Mouse (Mus musculus): ENCODE measurements around the gene Ndufa12. TPM values are rescaled to one million over a fixed set of nuclear protein-coding genes. Genes with fewer than 3 reads are reported as not detected.

The Ndufa12 gene
- total and polyA plus RNA-seq, 2 experiments from 2014 or later = 400 to 1,221 TPM

GRCm38 (mm10) chr10:94265656-94266542, 67.4 kb downstream of the Ndufa12 start:
- no peak overlapping the region for H3K9ac ChIP-seq (replicated peaks; ENCODE audit: low read depth, low read length)
- DNase-seq (ENCODE audit: low spot score) (no peak), ATAC-seq (ENCODE audit: insufficient read depth, low read depth) (no peak)
- no peak overlapping the region for H3K27ac ChIP-seq (ENCODE audit: low read depth)
- H3K4me1 ChIP-seq (ENCODE audit: control insufficient read depth, insufficient read depth) = no peaks in the 10 kb centered on the region
- WGBS = 69% methylated on average over 17 of the region's 17 CpGs
- no peaks in the 10 kb centered on the region for H3K27me3 ChIP-seq (ENCODE audit: control insufficient read depth, insufficient read depth, low read length)
- H3K4me2 ChIP-seq (ENCODE audit: low read depth, low read length) = no peak overlapping the region
- TF ChIP-seq EP300 (IDR thresholded peaks at IDR 0.05; ENCODE audit: low read depth) (no peak), CTCF (IDR thresholded peaks at IDR 0.05; ENCODE audit: low read depth) (no peak)
- H3K4me3 ChIP-seq (ENCODE audit: low read depth, low read length) = no peak overlapping the region
- H3K36me3 ChIP-seq (replicated peaks; ENCODE audit: control insufficient read depth, insufficient read depth, low read length) = no peaks in the 10 kb centered on the region
- no peaks in the 10 kb centered on the region for H3K9me3 ChIP-seq (replicated peaks; ENCODE audit: control insufficient read depth, low read length)

Other genes with a start within 250 kb of the Ndufa12 start
- 20.8 and 23.8 TPM in 2 replicates for gene Vezt, start 162.9 kb upstream of the Ndufa12 start, total RNA-seq (2014; rRNA removed; ENCODE audit: low replicate concordance)
- 21.9 and 25.8 TPM in 2 replicates for gene Vezt, start 162.9 kb upstream of the Ndufa12 start, polyA plus RNA-seq (2015; fragmentation: Nextera tagmentation; extraction: Ambion mirVana)
- gene Fgd6, start 162.7 kb upstream of the Ndufa12 start, total RNA-seq (2014; rRNA removed; ENCODE audit: low replicate concordance) = 2.7 and 3.6 TPM in 2 replicates
- gene Fgd6, start 162.7 kb upstream of the Ndufa12 start, polyA plus RNA-seq (2015; fragmentation: Nextera tagmentation; extraction: Ambion mirVana) = 1.3 and 1.4 TPM in 2 replicates
- gene Nr2c1, start 50.7 kb upstream of the Ndufa12 start, total RNA-seq (2014; rRNA removed; ENCODE audit: low replicate concordance) = 4.8 and 11.7 TPM in 2 replicates
- gene Nr2c1, start 50.7 kb upstream of the Ndufa12 start, polyA plus RNA-seq (2015; fragmentation: Nextera tagmentation; extraction: Ambion mirVana) = 5.2 and 5.3 TPM in 2 replicates
- not detected in 2 replicates for gene Gm4792, start 100.0 kb downstream of the Ndufa12 start, total RNA-seq (2014; rRNA removed; ENCODE audit: low replicate concordance)
- gene Gm4792, start 100.0 kb downstream of the Ndufa12 start, polyA plus RNA-seq (2015; fragmentation: Nextera tagmentation; extraction: Ambion mirVana) = not detected in 2 replicates
- gene Tmcc3, start 113.2 kb downstream of the Ndufa12 start, total RNA-seq (2014; rRNA removed; ENCODE audit: low replicate concordance) = 4.1 and 11.4 TPM in 2 replicates
- 9.6 and 10.0 TPM in 2 replicates for gene Tmcc3, start 113.2 kb downstream of the Ndufa12 start, polyA plus RNA-seq (2015; fragmentation: Nextera tagmentation; extraction: Ambion mirVana)

Measured in heart, postnatal 0 days (tissue).